Mouse (Mus musculus) stomach, embryonic 15.5 days (tissue): ENCODE measurements around the gene Nectin1. TPM values are rescaled to one million over a fixed set of nuclear protein-coding genes. Genes with fewer than 3 reads are reported as not detected.
A peak's percentile ranks its signal among the peaks of the same experiment; 100 is the strongest.

ENCODE experiments used
- ATAC-seq: fragments of 200-750 bp; cut with Nextera tagmentation; 2 replicates; pipeline ENCODE4 v1.8.0; 2017; ENCODE audit warnings: low read depth, moderate number of reproducible peaks, moderate TSS enrichment; ENCODE audit not compliant: insufficient read depth, low FRiP score
- H3K27ac ChIP-seq: fragments of 300-500 bp; sonication (generic); 2 replicates; pipeline ENCODE4 v1.5.1; 2015; ENCODE audit warnings: mild to moderate bottlenecking, inconsistent platforms
- H3K27me3 ChIP-seq: fragments of 300-500 bp; sonication (generic); replicated peaks from 2 replicates; pipeline ENCODE4 v1.6.1; 2015; ENCODE audit warnings: inconsistent platforms
- H3K36me3 ChIP-seq: fragments of 300-500 bp; sonication (generic); 2 replicates; pipeline ENCODE4 v1.6.1; 2015; ENCODE audit warnings: inconsistent platforms
- H3K4me1 ChIP-seq: fragments of 300-500 bp; sonication (generic); 2 replicates; pipeline ENCODE4 v1.6.1; 2015; ENCODE audit warnings: inconsistent platforms
- H3K4me2 ChIP-seq: fragments of 300-500 bp; sonication (generic); 2 replicates; pipeline ENCODE4 v1.6.1; 2015; ENCODE audit warnings: mild to moderate bottlenecking, inconsistent platforms
- H3K4me3 ChIP-seq: fragments of 300-500 bp; sonication (generic); replicated peaks from 2 replicates; pipeline ENCODE4 v1.5.1; 2015; ENCODE audit warnings: inconsistent platforms
- H3K9ac ChIP-seq: fragments of 300-500 bp; sonication (generic); 2 replicates; pipeline ENCODE4 v1.6.1; 2015; ENCODE audit warnings: inconsistent platforms
- H3K9me3 ChIP-seq: fragments of 300-500 bp; sonication (generic); 2 replicates; pipeline ENCODE4 v1.6.1; 2016; ENCODE audit warnings: inconsistent platforms
- WGBS: fragments of 180-500 bp; shearing (Covaris S2); methylation state at CpG from one replicate; pipeline ENCODE4 v1.1.7; 2015; 5-methylcytosine and 5-hydroxymethylcytosine counted together
- polyA plus RNA-seq: library from polyadenylated mRNA; unstranded; fragments of >200 nt; fragmentation: Nextera tagmentation; extraction: Ambion mirVana; gene quantifications from 2 replicates; pipeline ENCODE4 v1.2.1, GENCODE M21; 2015

Nectin1 gene
- polyA plus RNA-seq, 1 experiment from 2014 or later: 9.3 TPM

GRCm38 (mm10) chr9:43755464-43755863 lies 11.7 kb downstream of the Nectin1 start:
- H3K4me2 ChIP-seq: no peak overlapping the region
- H3K27ac ChIP-seq: no peak overlapping the region
- no peaks in the 10 kb centered on the region for H3K9me3 ChIP-seq
- H3K36me3 ChIP-seq: no peaks in the 10 kb centered on the region
- no peaks in the 10 kb centered on the region for H3K27me3 ChIP-seq
- H3K4me3 ChIP-seq: no peak overlapping the region
- H3K9ac ChIP-seq: no peak overlapping the region
- 55% methylated on average over 4 of the region's 4 CpGs for WGBS
- peaks cover 13% of the 10 kb centered on the region for H3K4me1 ChIP-seq
- no peak for ATAC-seq

GRCm38 (mm10) chr9:43755928-43756327 lies 12.1 kb downstream of the Nectin1 start:
- no peak overlapping the region for H3K4me2 ChIP-seq
- no peaks in the 10 kb centered on the region for H3K9me3 ChIP-seq
- H3K9ac ChIP-seq: no peak overlapping the region
- no peak for ATAC-seq
- no peaks in the 10 kb centered on the region for H3K27me3 ChIP-seq
- H3K4me1 ChIP-seq: peaks cover 13% of the 10 kb centered on the region
- H3K4me3 ChIP-seq: no peak overlapping the region
- 91% methylated on average over 2 of the region's 2 CpGs for WGBS
- H3K27ac ChIP-seq: no peak overlapping the region
- no peaks in the 10 kb centered on the region for H3K36me3 ChIP-seq

- Histone ChIP-seq H3K9ac (no peak overlapping the region), H3K4me3 (no peak overlapping the region), H3K4me1 (peaks cover 13% of the 10 kb centered on the region), H3K36me3 (no peaks in the 10 kb centered on the region), H3K4me2 (no peak overlapping the region; the same call in 1 of the 2 replicates), H3K9me3 (no peaks in the 10 kb centered on the region), H3K27me3 (no peaks in the 10 kb centered on the region), H3K27ac (no peak overlapping the region)
- no peak for ATAC-seq
- 71% methylated on average over 10 of the region's 10 CpGs for WGBS
Observed at GRCm38 (mm10) chr9:43757225-43757624, 13.4 kb downstream of the Nectin1 start.

- ATAC-seq: no peak
- Histone ChIP-seq H3K4me2 (no peak overlapping the region), H3K4me3 (no peak overlapping the region), H3K9ac (no peak overlapping the region), H3K27ac (no peak overlapping the region; the same call in 1 of the 2 replicates), H3K27me3 (no peaks in the 10 kb centered on the region), H3K36me3 (no peaks in the 10 kb centered on the region), H3K4me1 (peaks cover 13% of the 10 kb centered on the region), H3K9me3 (no peaks in the 10 kb centered on the region)
- WGBS: 59% methylated on average over 5 of the region's 5 CpGs
Observed at GRCm38 (mm10) chr9:43757972-43758965, 14.5 kb downstream of the Nectin1 start.

GRCm38 (mm10) chr9:43760078-43760477 lies 16.3 kb downstream of the Nectin1 start:
- Histone ChIP-seq H3K9ac (no peak overlapping the region), H3K27ac (no peak overlapping the region), H3K4me1 (peaks cover 8% of the 10 kb centered on the region), H3K4me2 (no peak overlapping the region), H3K4me3 (no peak overlapping the region), H3K36me3 (no peaks in the 10 kb centered on the region), H3K9me3 (no peaks in the 10 kb centered on the region), H3K27me3 (no peaks in the 10 kb centered on the region)
- ATAC-seq: no peak
- WGBS: 77% methylated on average over 12 of the region's 12 CpGs

- ATAC-seq: no peak
- no peaks in the 10 kb centered on the region for H3K9me3 ChIP-seq
- no peak overlapping the region for H3K9ac ChIP-seq
- WGBS: 60% methylated on average over 5 of the region's 5 CpGs
- no peak overlapping the region for H3K4me3 ChIP-seq
- no peaks in the 10 kb centered on the region for H3K27me3 ChIP-seq
- H3K4me1 ChIP-seq: peaks cover 5% of the 10 kb centered on the region
- H3K27ac ChIP-seq: no peak overlapping the region
- no peak overlapping the region for H3K4me2 ChIP-seq
- H3K36me3 ChIP-seq: no peaks in the 10 kb centered on the region
Observed at GRCm38 (mm10) chr9:43761181-43761820, 17.5 kb downstream of the Nectin1 start.

GRCm38 (mm10) chr9:43761941-43762340 lies 18.2 kb downstream of the Nectin1 start:
- no peaks in the 10 kb centered on the region for H3K27me3 ChIP-seq
- 51% methylated on average over 3 of the region's 3 CpGs for WGBS
- H3K9ac ChIP-seq: no peak overlapping the region
- no peak for ATAC-seq
- H3K4me1 ChIP-seq: peaks cover 5% of the 10 kb centered on the region
- no peak overlapping the region for H3K4me3 ChIP-seq
- no peaks in the 10 kb centered on the region for H3K9me3 ChIP-seq
- H3K4me2 ChIP-seq: no peak overlapping the region
- no peaks in the 10 kb centered on the region for H3K36me3 ChIP-seq
- H3K27ac ChIP-seq: no peak overlapping the region

GRCm38 (mm10) chr9:43765419-43766179 lies 21.8 kb downstream of the Nectin1 start:
- no peaks in the 10 kb centered on the region for H3K36me3 ChIP-seq
- H3K9ac ChIP-seq: no peak overlapping the region
- no peaks in the 10 kb centered on the region for H3K9me3 ChIP-seq
- no peak for ATAC-seq
- no peak overlapping the region for H3K27ac ChIP-seq
- no peaks in the 10 kb centered on the region for H3K27me3 ChIP-seq
- 64% methylated on average over 14 of the region's 14 CpGs for WGBS
- H3K4me1 ChIP-seq: no peaks in the 10 kb centered on the region
- H3K4me3 ChIP-seq: no peak overlapping the region
- H3K4me2 ChIP-seq: no peak overlapping the region

- no peaks in the 10 kb centered on the region for H3K27me3 ChIP-seq
- 38% methylated on average over 4 of the region's 4 CpGs for WGBS
- H3K4me3 ChIP-seq: no peak overlapping the region
- H3K4me2 ChIP-seq: no peak overlapping the region
- H3K27ac ChIP-seq: no peak overlapping the region
- ATAC-seq: no peak
- no peaks in the 10 kb centered on the region for H3K9me3 ChIP-seq
- H3K36me3 ChIP-seq: no peaks in the 10 kb centered on the region
- H3K9ac ChIP-seq: no peak overlapping the region
- no peaks in the 10 kb centered on the region for H3K4me1 ChIP-seq
Observed at GRCm38 (mm10) chr9:43768779-43769178, 25.0 kb downstream of the Nectin1 start.

- Histone ChIP-seq H3K9me3 (no peaks in the 10 kb centered on the region), H3K9ac (no peak overlapping the region), H3K36me3 (no peaks in the 10 kb centered on the region), H3K4me2 (no peak overlapping the region), H3K27ac (no peak overlapping the region), H3K4me1 (no peaks in the 10 kb centered on the region), H3K4me3 (no peak overlapping the region), H3K27me3 (no peaks in the 10 kb centered on the region)
- WGBS: 87% methylated on average over 7 of the region's 7 CpGs
- no peak for ATAC-seq
Observed at GRCm38 (mm10) chr9:43769228-43769627, 25.4 kb downstream of the Nectin1 start.

- Histone ChIP-seq H3K27me3 (no peaks in the 10 kb centered on the region), H3K4me2 (no peak overlapping the region), H3K36me3 (no peaks in the 10 kb centered on the region), H3K9ac (no peak overlapping the region), H3K4me3 (no peak overlapping the region), H3K9me3 (no peaks in the 10 kb centered on the region), H3K4me1 (no peaks in the 10 kb centered on the region), H3K27ac (0 out of 2 replicates have a peak overlapping the region, but pooled peaks have one; percentile 4)
- no peak for ATAC-seq
- WGBS: 73% methylated on average over 4 of the region's 4 CpGs
Observed at GRCm38 (mm10) chr9:43769940-43770339, 26.2 kb downstream of the Nectin1 start.
